Mouse (Mus musculus): ENCODE data around the gene Snx27.

Snx27 gene

GRCm38 (mm10) chr3:94582456-94582891 is at the start of gene Snx27:
Snx27 (minus strand) TSS chr3:94582716.
- DNase-seq: peak; percentile 97

- DNase-seq: no peak
Observed at GRCm38 (mm10) chr3:94629876-94630275, 47.4 kb upstream of the Snx27 start.

GRCm38 (mm10) chr3:94628712-94629111 is 46.2 kb upstream of the Snx27 start:
- DNase-seq: no peak

- DNase-seq: no peak
Observed at GRCm38 (mm10) chr3:94624281-94624680, 41.8 kb upstream of the Snx27 start.

GRCm38 (mm10) chr3:94622550-94622949 is 40.0 kb upstream of the Snx27 start:
- no peak for DNase-seq

- DNase-seq: no peak
Observed at GRCm38 (mm10) chr3:94621740-94622507, 39.4 kb upstream of the Snx27 start.

- DNase-seq: peak; percentile 65
Observed at GRCm38 (mm10) chr3:94616717-94617116, 34.2 kb upstream of the Snx27 start.

- peak; percentile 12 for DNase-seq
Observed at GRCm38 (mm10) chr3:94613258-94613878, 30.9 kb upstream of the Snx27 start.

GRCm38 (mm10) chr3:94612274-94612673 is 29.8 kb upstream of the Snx27 start:
- no peak for DNase-seq

GRCm38 (mm10) chr3:94611834-94612233 is 29.3 kb upstream of the Snx27 start:
- DNase-seq: no peak

- no peak for DNase-seq
Observed at GRCm38 (mm10) chr3:94611343-94611742, 28.8 kb upstream of the Snx27 start.

GRCm38 (mm10) chr3:94610581-94610980 is 28.1 kb upstream of the Snx27 start:
- peak; percentile 18 for DNase-seq

- no peak for DNase-seq
Observed at GRCm38 (mm10) chr3:94609621-94610020, 27.1 kb upstream of the Snx27 start.

GRCm38 (mm10) chr3:94601959-94602358 is 19.4 kb upstream of the Snx27 start:
- peak; percentile 65 for DNase-seq

- no peak for DNase-seq
Observed at GRCm38 (mm10) chr3:94597224-94597779, 14.8 kb upstream of the Snx27 start.

GRCm38 (mm10) chr3:94595871-94596287 is 13.4 kb upstream of the Snx27 start:
- no peak for DNase-seq

GRCm38 (mm10) chr3:94591066-94591465 is 8.6 kb upstream of the Snx27 start:
- no peak for DNase-seq

- no peak for DNase-seq
Observed at GRCm38 (mm10) chr3:94587962-94588361, 5.4 kb upstream of the Snx27 start.

GRCm38 (mm10) chr3:94582944-94583343 is 428 bp upstream of the Snx27 start:
- no peak for DNase-seq

- no peak for DNase-seq
Observed at GRCm38 (mm10) chr3:94581793-94582455, 592 bp downstream of the Snx27 start.

- DNase-seq: peak; percentile 28
Observed at GRCm38 (mm10) chr3:94581138-94581780, 1.3 kb downstream of the Snx27 start.

- DNase-seq: no peak
Observed at GRCm38 (mm10) chr3:94574506-94574905, 8.0 kb downstream of the Snx27 start.

- no peak for DNase-seq
Observed at GRCm38 (mm10) chr3:94567242-94567641, 15.3 kb downstream of the Snx27 start.
